Mouse (Mus musculus) hindbrain, embryonic 11.5 days (tissue): ENCODE data around the gene Pde7b. TPM values are rescaled to one million over a fixed set of nuclear protein-coding genes. Genes with fewer than 3 reads are reported as not detected.

Source experiments
- ATAC-seq: fragments of 200-750 bp; cut with Nextera tagmentation; 2 replicates; pipeline ENCODE4 v1.8.0; 2017; ENCODE audit warnings: mild to moderate bottlenecking, moderate TSS enrichment, moderate library complexity; ENCODE audit not compliant: low FRiP score
- DNase-seq: peaks from one replicate; pipeline ENCODE4 v3.0.0-alpha.2; 2015; ENCODE audit warnings: low spot score
- H3K27ac ChIP-seq: fragments of 300-500 bp; sonication (generic); 2 replicates; pipeline ENCODE4 v1.5.1; 2014; ENCODE audit warnings: mild to moderate bottlenecking, low read depth, low read length
- H3K27me3 ChIP-seq: fragments of 300-500 bp; sonication (generic); 2 replicates; pipeline ENCODE4 v1.6.1; 2014; ENCODE audit warnings: mild to moderate bottlenecking, low read length, moderate library complexity, mixed read lengths; ENCODE audit not compliant: control insufficient read depth, insufficient read depth
- H3K36me3 ChIP-seq: fragments of 300-500 bp; sonication (generic); 2 replicates; pipeline ENCODE4 v1.6.1; 2014; ENCODE audit warnings: mild to moderate bottlenecking, low read length, moderate library complexity, mixed read lengths; ENCODE audit not compliant: control insufficient read depth, insufficient read depth
- H3K4me1 ChIP-seq: fragments of 300-500 bp; sonication (generic); replicated peaks from 2 replicates; pipeline ENCODE4 v1.6.1; 2014; ENCODE audit warnings: low read length, mixed read lengths; ENCODE audit not compliant: control insufficient read depth, insufficient read depth
- H3K4me2 ChIP-seq: fragments of 300-500 bp; sonication (generic); replicated peaks from 2 replicates; pipeline ENCODE4 v1.6.1; 2014; ENCODE audit warnings: mild to moderate bottlenecking, low read depth, low read length
- H3K4me3 ChIP-seq: fragments of 300-500 bp; sonication (generic); 2 replicates; pipeline ENCODE4 v1.5.1; 2014; ENCODE audit warnings: low read depth, low read length
- H3K9ac ChIP-seq: fragments of 300-500 bp; sonication (generic); 2 replicates; pipeline ENCODE4 v1.6.1; 2014; ENCODE audit warnings: low read depth, low read length
- H3K9me3 ChIP-seq: fragments of 300-500 bp; sonication (generic); 2 replicates; pipeline ENCODE4 v1.6.1; 2016; ENCODE audit warnings: low read length; ENCODE audit not compliant: control insufficient read depth
- WGBS: fragments of 180-500 bp; shearing (Covaris S2); extraction: QIAGEN DNeasy Blood & Tissue Kit; methylation state at CpG from one replicate; pipeline ENCODE4 v1.1.7; 2014; 5-methylcytosine and 5-hydroxymethylcytosine counted together
- polyA plus RNA-seq: library from polyadenylated mRNA; unstranded; fragments of >200 nt; fragmentation: Nextera tagmentation; extraction: Ambion mirVana; gene quantifications from 2 replicates; pipeline ENCODE4 v1.2.1, GENCODE M21; 2014

Gene Pde7b
- polyA plus RNA-seq, 1 experiment from 2014 or later = 3.4 TPM

GRCm38 (mm10) chr10:20621661-20622454, 103.0 kb downstream of the Pde7b start:
- WGBS = 84% methylated on average over 8 of the region's 8 CpGs
- H3K27ac ChIP-seq = no peak overlapping the region
- no peak overlapping the region for H3K4me2 ChIP-seq
- DNase-seq (no peak), ATAC-seq (no peak)
- H3K4me1 ChIP-seq = no peaks in the 10 kb centered on the region
- no peak overlapping the region for H3K4me3 ChIP-seq
- H3K9ac ChIP-seq = no peak overlapping the region
- H3K9me3 ChIP-seq = no peaks in the 10 kb centered on the region
- H3K36me3 ChIP-seq = no peaks in the 10 kb centered on the region
- H3K27me3 ChIP-seq = no peaks in the 10 kb centered on the region

GRCm38 (mm10) chr10:20606007-20606406, 118.9 kb downstream of the Pde7b start:
- no peak for DNase-seq
- H3K27ac ChIP-seq = no peak overlapping the region
- no peak overlapping the region for H3K4me2 ChIP-seq
- 89% methylated on average over 2 of the region's 2 CpGs for WGBS
- H3K9me3 ChIP-seq = no peaks in the 10 kb centered on the region
- H3K27me3 ChIP-seq = no peaks in the 10 kb centered on the region
- H3K4me3 ChIP-seq = no peak overlapping the region
- no peak for ATAC-seq
- H3K4me1 ChIP-seq = no peaks in the 10 kb centered on the region
- no peaks in the 10 kb centered on the region for H3K36me3 ChIP-seq
- H3K9ac ChIP-seq = no peak overlapping the region

GRCm38 (mm10) chr10:20595107-20595810, 129.6 kb downstream of the Pde7b start:
- Histone ChIP-seq H3K27me3 (no peaks in the 10 kb centered on the region), H3K4me2 (no peak overlapping the region), H3K9ac (no peak overlapping the region), H3K36me3 (no peaks in the 10 kb centered on the region), H3K9me3 (no peaks in the 10 kb centered on the region), H3K4me1 (no peaks in the 10 kb centered on the region), H3K27ac (no peak overlapping the region), H3K4me3 (no peak overlapping the region)
- ATAC-seq = no peak
- no peak for DNase-seq
- WGBS = 76% methylated on average over 5 of the region's 5 CpGs

GRCm38 (mm10) chr10:20594015-20594414, 130.9 kb downstream of the Pde7b start:
- no peaks in the 10 kb centered on the region for H3K36me3 ChIP-seq
- H3K9me3 ChIP-seq = no peaks in the 10 kb centered on the region
- no peak overlapping the region for H3K4me3 ChIP-seq
- WGBS = 65% methylated on average over 5 of the region's 5 CpGs
- no peak overlapping the region for H3K4me2 ChIP-seq
- DNase-seq = no peak
- no peaks in the 10 kb centered on the region for H3K4me1 ChIP-seq
- no peak for ATAC-seq
- H3K27me3 ChIP-seq = no peaks in the 10 kb centered on the region
- no peak overlapping the region for H3K9ac ChIP-seq
- no peak overlapping the region for H3K27ac ChIP-seq

- Histone ChIP-seq H3K4me3 (no peak overlapping the region), H3K9ac (no peak overlapping the region), H3K9me3 (no peaks in the 10 kb centered on the region), H3K4me1 (no peaks in the 10 kb centered on the region), H3K27me3 (no peaks in the 10 kb centered on the region), H3K4me2 (no peak overlapping the region), H3K27ac (no peak overlapping the region), H3K36me3 (no peaks in the 10 kb centered on the region)
- no peak for ATAC-seq
- DNase-seq = no peak
- WGBS = 76% methylated on average over 7 of the region's 7 CpGs
Observed at GRCm38 (mm10) chr10:20590100-20590499, 134.8 kb downstream of the Pde7b start.

- WGBS = 85% methylated on average over 4 of the region's 4 CpGs
- Histone ChIP-seq H3K4me3 (no peak overlapping the region), H3K36me3 (no peaks in the 10 kb centered on the region), H3K4me2 (no peak overlapping the region), H3K27ac (no peak overlapping the region), H3K9ac (no peak overlapping the region), H3K9me3 (no peaks in the 10 kb centered on the region), H3K4me1 (no peaks in the 10 kb centered on the region), H3K27me3 (no peaks in the 10 kb centered on the region)
- DNase-seq (no peak), ATAC-seq (no peak)
Observed at GRCm38 (mm10) chr10:20585959-20586358, 138.9 kb downstream of the Pde7b start.

DNA sequence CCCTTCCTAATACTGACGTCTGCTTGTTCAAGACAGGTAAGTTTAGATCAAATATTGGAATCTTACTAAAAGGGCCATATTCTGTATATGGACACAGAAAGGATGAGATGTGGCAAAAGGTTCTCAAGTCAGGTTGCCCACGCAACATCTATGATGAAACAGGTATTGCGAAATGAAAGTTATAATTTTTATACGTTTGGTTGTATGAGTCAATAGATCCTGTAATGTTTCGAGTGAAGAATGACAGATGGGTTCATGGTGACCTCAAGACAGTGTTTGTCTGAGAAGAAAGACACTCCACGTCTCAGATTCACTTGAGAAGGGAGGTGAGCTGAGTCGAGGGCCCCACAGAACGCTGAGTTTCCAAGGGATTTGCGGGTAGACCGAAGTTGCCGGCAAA, 149.9 kb downstream of the Pde7b start:
- Histone ChIP-seq H3K4me3 (no peak overlapping the region), H3K4me1 (no peaks in the 10 kb centered on the region), H3K4me2 (no peak overlapping the region), H3K9me3 (no peaks in the 10 kb centered on the region), H3K27me3 (no peaks in the 10 kb centered on the region), H3K36me3 (no peaks in the 10 kb centered on the region), H3K27ac (no peak overlapping the region), H3K9ac (no peak overlapping the region)
- DNase-seq (no peak), ATAC-seq (no peak)
- 95% methylated on average over 11 of the region's 11 CpGs for WGBS

- H3K36me3 ChIP-seq = no peaks in the 10 kb centered on the region
- H3K9ac ChIP-seq = no peak overlapping the region
- no peaks in the 10 kb centered on the region for H3K9me3 ChIP-seq
- H3K27ac ChIP-seq = no peak overlapping the region
- no peaks in the 10 kb centered on the region for H3K27me3 ChIP-seq
- no peak overlapping the region for H3K4me3 ChIP-seq
- H3K4me1 ChIP-seq = no peaks in the 10 kb centered on the region
- 90% methylated on average over 1 of the region's 1 CpGs for WGBS
- DNase-seq (no peak), ATAC-seq (no peak)
- no peak overlapping the region for H3K4me2 ChIP-seq
Observed at GRCm38 (mm10) chr10:20574414-20574813, 150.5 kb downstream of the Pde7b start.

- no peaks in the 10 kb centered on the region for H3K4me1 ChIP-seq
- ATAC-seq (no peak), DNase-seq (no peak)
- 88% methylated on average over 2 of the region's 2 CpGs for WGBS
- no peak overlapping the region for H3K27ac ChIP-seq
- no peaks in the 10 kb centered on the region for H3K27me3 ChIP-seq
- H3K9me3 ChIP-seq = no peaks in the 10 kb centered on the region
- H3K4me3 ChIP-seq = no peak overlapping the region
- no peak overlapping the region for H3K4me2 ChIP-seq
- no peak overlapping the region for H3K9ac ChIP-seq
- no peaks in the 10 kb centered on the region for H3K36me3 ChIP-seq
Observed at GRCm38 (mm10) chr10:20571521-20571920, 153.4 kb downstream of the Pde7b start.
